Mouse (Mus musculus): ENCODE data around the gene Gm6217.
"Not testable (repeated sequence)": the region's sequence is repeated elsewhere in the genome, so short reads cannot be mapped to it uniquely, and the experiment has no call there.

DNA sequence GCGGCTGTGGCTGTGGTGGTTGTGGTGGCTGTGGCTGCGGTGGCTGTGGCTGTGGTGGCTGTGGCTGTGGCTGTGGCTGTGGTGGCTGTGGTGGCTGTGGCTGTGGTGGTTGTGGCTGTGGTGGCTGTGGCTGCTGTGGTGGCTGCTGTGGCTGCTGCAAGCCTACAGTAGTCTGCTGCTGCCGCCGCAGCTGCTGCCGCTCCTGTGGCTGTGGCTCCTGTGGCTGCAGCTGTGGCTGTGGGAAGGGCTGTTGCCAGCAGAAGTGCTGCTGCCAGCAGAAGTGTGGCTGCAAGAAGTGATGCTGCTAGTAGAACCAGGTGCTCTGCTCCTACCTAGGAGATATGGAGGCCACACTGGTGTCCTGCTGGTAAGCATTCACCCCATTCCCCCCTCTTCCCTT lies 17.8 kb downstream of the Gm6217 start:
- not testable (repeated sequence) for TF ChIP-seq POLR2A (IDR thresholded peaks at IDR 0.05; ENCODE audit: low read depth, low read length); CTCF (IDR thresholded peaks at IDR 0.05; ENCODE audit: extremely low read depth, insufficient read depth, insufficient read length, insufficient replicate concordance)

Data from spleen, adult 2 months (tissue).